ENCODE assay signal across 25 mouse cellular contexts in the genomic region with DNA sequence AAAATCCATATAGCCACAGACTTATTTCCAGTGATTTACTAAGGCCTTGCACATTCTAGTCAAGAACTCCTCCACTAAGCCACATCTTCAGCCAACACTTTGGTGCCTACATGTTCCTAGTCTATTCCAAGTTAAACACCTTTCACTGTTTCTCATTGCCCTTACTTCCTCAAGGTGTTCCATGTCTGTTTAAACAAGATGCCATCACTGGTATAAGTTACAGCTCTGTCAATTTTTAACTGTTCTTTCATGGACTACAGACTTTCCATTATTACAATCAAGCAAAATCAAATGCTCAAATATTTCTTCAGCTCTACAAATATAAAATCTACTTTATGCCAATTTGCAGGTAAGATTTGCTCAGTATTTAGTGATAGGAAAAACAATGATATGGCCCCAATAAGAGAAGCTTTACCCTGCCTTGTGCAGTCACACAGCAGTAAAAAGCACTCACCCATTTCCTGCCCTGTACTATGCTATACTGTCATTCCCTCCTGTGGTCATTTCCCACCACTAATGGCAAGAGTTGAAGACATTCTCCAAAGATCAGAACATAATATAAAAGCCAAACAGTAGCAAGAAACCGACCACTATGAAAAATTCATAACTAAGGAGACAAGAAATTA. TPM values are rescaled to one million over a fixed set of nuclear protein-coding genes. Genes with fewer than 3 reads are reported as not detected.
"Had no signal": no experiment of that assay in that cellular context is flagged by ENCODE, and none has a peak within 500 bp of the region (broad histone marks: within the 10 kb centered on the region; RNA-seq: fewer than 3 reads in every experiment).

No protein-coding gene starts in this region.

- H3K4me3 ChIP-seq: liver, embryonic 15.5 days; lung, embryonic 15.5 days; megakaryocyte, embryonic 14.5 days; midbrain, embryonic 13.5 days; midbrain, embryonic 15.5 days; neural tube, embryonic 12.5 days had no signal

- H3K9me3 ChIP-seq: liver, embryonic 15.5 days; lung, embryonic 15.5 days; megakaryocyte, embryonic 14.5 days; midbrain, embryonic 13.5 days; midbrain, embryonic 15.5 days; neural tube, embryonic 12.5 days had no signal

- H3K27me3 ChIP-seq: liver, embryonic 15.5 days; lung, embryonic 15.5 days; megakaryocyte, embryonic 14.5 days; midbrain, embryonic 13.5 days; midbrain, embryonic 15.5 days; neural tube, embryonic 12.5 days had no signal

- H3K27ac ChIP-seq: liver, embryonic 15.5 days; lung, embryonic 15.5 days; macrophage; midbrain, embryonic 13.5 days; midbrain, embryonic 15.5 days; neural tube, embryonic 12.5 days had no signal

- H3K4me2 ChIP-seq: liver, embryonic 15.5 days; lung, embryonic 15.5 days; midbrain, embryonic 11.5 days; midbrain, embryonic 13.5 days; midbrain, embryonic 15.5 days; neural tube, embryonic 12.5 days had no signal

- H3K4me1 ChIP-seq: lung, embryonic 15.5 days; midbrain, embryonic 13.5 days; midbrain, embryonic 15.5 days; neural tube, embryonic 12.5 days had no signal

- H3K36me3 ChIP-seq: midbrain, embryonic 15.5 days; neural tube, embryonic 12.5 days had no signal

- ATAC-seq: liver, postnatal 0 days; lung, postnatal 0 days; midbrain, embryonic 13.5 days; midbrain, embryonic 15.5 days had no signal

- H3K9ac ChIP-seq: liver, embryonic 15.5 days; liver, postnatal 0 days; lung, embryonic 15.5 days; midbrain, embryonic 13.5 days; midbrain, embryonic 15.5 days; neural tube, embryonic 12.5 days had no signal

- DNase-seq: liver, postnatal 0 days; lung, adult 2 months; lung, postnatal 14 days; lung, postnatal 36 days; right cerebral cortex, postnatal 14 days; thymus, adult 2 months; thymus, postnatal 25 days; thymus, postnatal 4 days had no signal

RNA-seq across cellular contexts. Expression of gene Gm43191, which starts 21.7 kb away (rescaled TPM):
- total RNA-seq: megakaryocyte progenitor cell, adult 5-6 weeks; midbrain, postnatal 0 days; monocyte, adult 5-6 weeks; neutrophil, adult 5-6 weeks had no signal
- polyA plus RNA-seq: liver, embryonic 15.5 days; liver, postnatal 0 days; lung, adult 2 months; lung, embryonic 15.5 days; lung, postnatal 0 days; macrophage; midbrain, embryonic 11.5 days; midbrain, embryonic 13.5 days; midbrain, embryonic 15.5 days; midbrain, postnatal 0 days; neural tube, embryonic 12.5 days; neural tube, embryonic 14.5 days; spleen, adult 2 months; testis, adult 2 months; thymus, adult 2 months; urinary bladder, adult 2 months had no signal
